Mouse (Mus musculus) forebrain, embryonic 13.5 days (tissue): ENCODE measurements at regions not wholly inside any gene's neighbourhood (a gene's known extent, or its start where the extent isn't known, plus 50 kb on each side); places are given as distances from the start of the nearest gene placed in this dataset.
"Not testable (repeated sequence)": the region's sequence is repeated elsewhere in the genome, so short reads cannot be mapped to it uniquely, and the experiment has no call there.

Source experiments
- ATAC-seq: fragments of 200-750 bp; cut with Nextera tagmentation; 2 replicates; pipeline ENCODE4 v1.8.0; 2017
- H3K27ac ChIP-seq: fragments of 300-500 bp; sonication (generic); 2 replicates; pipeline ENCODE4 v1.5.1; 2015; ENCODE audit warnings: inconsistent platforms, mild to moderate bottlenecking, moderate library complexity
- H3K27me3 ChIP-seq: fragments of 300-500 bp; sonication (generic); 2 replicates; pipeline ENCODE4 v1.6.1; 2015; ENCODE audit warnings: mild to moderate bottlenecking, inconsistent platforms
- H3K36me3 ChIP-seq: fragments of 300-500 bp; sonication (generic); 2 replicates; pipeline ENCODE4 v1.6.1; 2015; ENCODE audit warnings: mild to moderate bottlenecking, inconsistent platforms; ENCODE audit not compliant: poor library complexity, severe bottlenecking
- H3K4me1 ChIP-seq: fragments of 300-500 bp; sonication (generic); 2 replicates; pipeline ENCODE4 v1.6.1; 2015; ENCODE audit warnings: inconsistent platforms
- H3K4me2 ChIP-seq: fragments of 300-500 bp; sonication (generic); 2 replicates; pipeline ENCODE4 v1.6.1; 2015; ENCODE audit warnings: inconsistent platforms, mild to moderate bottlenecking, moderate library complexity
- H3K4me3 ChIP-seq: fragments of 300-500 bp; sonication (generic); 2 replicates; pipeline ENCODE4 v1.5.1; 2015; ENCODE audit warnings: mild to moderate bottlenecking, inconsistent platforms
- H3K9ac ChIP-seq: fragments of 300-500 bp; sonication (generic); 2 replicates; pipeline ENCODE4 v1.6.1; 2015; ENCODE audit warnings: mild to moderate bottlenecking, inconsistent platforms
- H3K9me3 ChIP-seq: fragments of 300-500 bp; sonication (generic); replicated peaks from 2 replicates; pipeline ENCODE4 v1.6.1; 2016; ENCODE audit warnings: inconsistent platforms
- WGBS: fragments of 180-500 bp; shearing (Covaris S2); methylation state at CpG from one replicate; pipeline ENCODE4 v1.1.7; 2015; 5-methylcytosine and 5-hydroxymethylcytosine counted together

- H3K9ac ChIP-seq, result no peak overlapping the region
- WGBS, result 85% methylated on average over 5 of the region's 5 CpGs
- H3K9me3 ChIP-seq, result no peaks in the 10 kb centered on the region
- no peaks in the 10 kb centered on the region for H3K4me1 ChIP-seq
- H3K27ac ChIP-seq, result no peak overlapping the region
- no peak for ATAC-seq
- H3K27me3 ChIP-seq, result no peaks in the 10 kb centered on the region
- no peak overlapping the region for H3K4me2 ChIP-seq
- no peak overlapping the region for H3K4me3 ChIP-seq
- no peaks in the 10 kb centered on the region for H3K36me3 ChIP-seq
Observed at GRCm38 (mm10) chr1:64463715-64464290, 68.6 kb upstream of the Creb1 start.

- H3K27me3 ChIP-seq, H3K9ac ChIP-seq, ATAC-seq, H3K4me1 ChIP-seq, H3K4me3 ChIP-seq, H3K27ac ChIP-seq, H3K36me3 ChIP-seq, H3K4me2 ChIP-seq, H3K9me3 ChIP-seq: not testable (repeated sequence)
- 94% methylated on average over 6 of the region's 6 CpGs for WGBS
Observed at GRCm38 (mm10) chr1:64461616-64462015, 70.8 kb upstream of the Creb1 start.

- no peak overlapping the region for H3K4me2 ChIP-seq
- no peak for ATAC-seq
- no peak overlapping the region for H3K4me3 ChIP-seq
- no peaks in the 10 kb centered on the region for H3K27me3 ChIP-seq
- no peaks in the 10 kb centered on the region for H3K4me1 ChIP-seq
- no peak overlapping the region for H3K27ac ChIP-seq
- 89% methylated on average over 5 of the region's 5 CpGs for WGBS
- H3K9ac ChIP-seq, result no peak overlapping the region
- no peaks in the 10 kb centered on the region for H3K36me3 ChIP-seq
- no peaks in the 10 kb centered on the region for H3K9me3 ChIP-seq
Observed at GRCm38 (mm10) chr1:64457872-64458271, 74.6 kb upstream of the Creb1 start.

- no peaks in the 10 kb centered on the region for H3K36me3 ChIP-seq
- 78% methylated on average over 3 of the region's 3 CpGs for WGBS
- no peak overlapping the region for H3K4me3 ChIP-seq
- H3K9me3 ChIP-seq, result no peaks in the 10 kb centered on the region
- H3K9ac ChIP-seq, result no peak overlapping the region
- H3K27ac ChIP-seq, result no peak overlapping the region
- no peak for ATAC-seq
- peaks cover 10% of the 10 kb centered on the region for H3K4me1 ChIP-seq
- H3K27me3 ChIP-seq, result no peaks in the 10 kb centered on the region
- no peak overlapping the region for H3K4me2 ChIP-seq
Observed at GRCm38 (mm10) chr1:64449141-64449540, 83.3 kb upstream of the Creb1 start.

GRCm38 (mm10) chr1:64448090-64448489 is 84.4 kb upstream of the Creb1 start:
- no peak for ATAC-seq
- no peaks in the 10 kb centered on the region for H3K36me3 ChIP-seq
- no peak overlapping the region for H3K4me3 ChIP-seq
- no peaks in the 10 kb centered on the region for H3K27me3 ChIP-seq
- no peak overlapping the region for H3K27ac ChIP-seq
- H3K9ac ChIP-seq, result no peak overlapping the region
- no peaks in the 10 kb centered on the region for H3K9me3 ChIP-seq
- H3K4me1 ChIP-seq, result peaks cover 10% of the 10 kb centered on the region
- H3K4me2 ChIP-seq, result no peak overlapping the region
- 2% methylated on average over 5 of the region's 5 CpGs for WGBS

GRCm38 (mm10) chr1:64446492-64446891 is 86.0 kb upstream of the Creb1 start:
- H3K36me3 ChIP-seq, result no peaks in the 10 kb centered on the region
- H3K9ac ChIP-seq, result no peak overlapping the region
- no peak overlapping the region for H3K4me2 ChIP-seq
- peaks cover 10% of the 10 kb centered on the region for H3K4me1 ChIP-seq
- no peak overlapping the region for H3K27ac ChIP-seq
- WGBS, result 68% methylated on average over 4 of the region's 4 CpGs
- no peaks in the 10 kb centered on the region for H3K9me3 ChIP-seq
- no peaks in the 10 kb centered on the region for H3K27me3 ChIP-seq
- H3K4me3 ChIP-seq, result no peak overlapping the region
- no peak for ATAC-seq

GRCm38 (mm10) chr1:64445919-64446318 is 86.5 kb upstream of the Creb1 start:
- no peaks in the 10 kb centered on the region for H3K27me3 ChIP-seq
- no peak overlapping the region for H3K4me3 ChIP-seq
- ATAC-seq, result peak; percentile 96
- under 1% methylated on average over 13 of the region's 13 CpGs for WGBS
- no peaks in the 10 kb centered on the region for H3K9me3 ChIP-seq
- H3K4me2 ChIP-seq, result peak overlapping the region; percentile 26; the same call in 1 of the 2 replicates
- H3K36me3 ChIP-seq, result no peaks in the 10 kb centered on the region
- 0 out of 2 replicates have a peak overlapping the region, but pooled peaks have one; percentile 16 for H3K27ac ChIP-seq
- peaks cover 10% of the 10 kb centered on the region for H3K4me1 ChIP-seq
- no peak overlapping the region for H3K9ac ChIP-seq

GRCm38 (mm10) chr1:64443436-64443835 is 89.0 kb upstream of the Creb1 start:
- no peaks in the 10 kb centered on the region for H3K9me3 ChIP-seq
- H3K4me2 ChIP-seq, result no peak overlapping the region
- 86% methylated on average over 6 of the region's 6 CpGs for WGBS
- H3K4me3 ChIP-seq, result no peak overlapping the region
- H3K9ac ChIP-seq, result no peak overlapping the region
- H3K27ac ChIP-seq, result no peak overlapping the region
- H3K4me1 ChIP-seq, result peaks cover 10% of the 10 kb centered on the region
- no peaks in the 10 kb centered on the region for H3K36me3 ChIP-seq
- no peak for ATAC-seq
- H3K27me3 ChIP-seq, result no peaks in the 10 kb centered on the region

- Histone ChIP-seq H3K9ac (no peak overlapping the region), H3K4me1 (peaks cover 10% of the 10 kb centered on the region), H3K27me3 (no peaks in the 10 kb centered on the region), H3K9me3 (no peaks in the 10 kb centered on the region), H3K4me2 (no peak overlapping the region), H3K4me3 (no peak overlapping the region), H3K27ac (no peak overlapping the region), H3K36me3 (no peaks in the 10 kb centered on the region)
- 77% methylated on average over 9 of the region's 9 CpGs for WGBS
- ATAC-seq, result no peak
Observed at GRCm38 (mm10) chr1:64442179-64442874, 90.1 kb upstream of the Creb1 start.

GRCm38 (mm10) chr1:64423256-64423655 is 109.2 kb upstream of the Creb1 start:
- Histone ChIP-seq H3K27ac (no peak overlapping the region), H3K4me2 (no peak overlapping the region), H3K9me3 (peaks cover 3% of the 10 kb centered on the region; the same call in 1 of the 2 replicates), H3K4me3 (no peak overlapping the region), H3K27me3 (no peaks in the 10 kb centered on the region), H3K9ac (no peak overlapping the region), H3K4me1 (peaks cover 16% of the 10 kb centered on the region; the same call in 1 of the 2 replicates), H3K36me3 (no peaks in the 10 kb centered on the region)
- ATAC-seq, result no peak
- WGBS, result 69% methylated on average over 1 of the region's 1 CpGs

GRCm38 (mm10) chr1:64418567-64418966 is 113.9 kb upstream of the Creb1 start:
- no peak overlapping the region for H3K4me3 ChIP-seq
- no peak overlapping the region for H3K4me2 ChIP-seq
- H3K27me3 ChIP-seq, result no peaks in the 10 kb centered on the region
- H3K36me3 ChIP-seq, result no peaks in the 10 kb centered on the region
- no peak overlapping the region for H3K27ac ChIP-seq
- peaks cover 16% of the 10 kb centered on the region; the same call in 1 of the 2 replicates for H3K4me1 ChIP-seq
- ATAC-seq, result no peak
- H3K9ac ChIP-seq, result no peak overlapping the region
- H3K9me3 ChIP-seq, result peaks cover 5% of the 10 kb centered on the region; the same call in 1 of the 2 replicates

- H3K4me3 ChIP-seq, result no peak overlapping the region
- H3K27ac ChIP-seq, result no peak overlapping the region
- no peaks in the 10 kb centered on the region for H3K27me3 ChIP-seq
- WGBS, result 91% methylated on average over 7 of the region's 7 CpGs
- H3K36me3 ChIP-seq, result no peaks in the 10 kb centered on the region
- H3K4me2 ChIP-seq, result no peak overlapping the region
- H3K9ac ChIP-seq, result no peak overlapping the region
- H3K4me1 ChIP-seq, result peaks cover 24% of the 10 kb centered on the region
- peaks cover 5% of the 10 kb centered on the region; the same call in 1 of the 2 replicates for H3K9me3 ChIP-seq
- no peak for ATAC-seq
Observed at GRCm38 (mm10) chr1:64415906-64416305, 116.5 kb upstream of the Creb1 start.

- Histone ChIP-seq H3K4me1 (peaks cover 33% of the 10 kb centered on the region), H3K36me3 (no peaks in the 10 kb centered on the region), H3K9me3 (0 out of 2 replicates have a peak, but pooled peaks cover under 1% of the 10 kb centered on the region), H3K4me3 (no peak overlapping the region), H3K27ac (no peak overlapping the region), H3K4me2 (no peak overlapping the region), H3K27me3 (no peaks in the 10 kb centered on the region), H3K9ac (no peak overlapping the region)
- WGBS, result 87% methylated on average over 4 of the region's 4 CpGs
- no peak for ATAC-seq
Observed at GRCm38 (mm10) chr1:64413181-64413560, 119.3 kb upstream of the Creb1 start.
